Comparison of ENCODE assay signal across 7 mouse cellular contexts in the genomic region with DNA sequence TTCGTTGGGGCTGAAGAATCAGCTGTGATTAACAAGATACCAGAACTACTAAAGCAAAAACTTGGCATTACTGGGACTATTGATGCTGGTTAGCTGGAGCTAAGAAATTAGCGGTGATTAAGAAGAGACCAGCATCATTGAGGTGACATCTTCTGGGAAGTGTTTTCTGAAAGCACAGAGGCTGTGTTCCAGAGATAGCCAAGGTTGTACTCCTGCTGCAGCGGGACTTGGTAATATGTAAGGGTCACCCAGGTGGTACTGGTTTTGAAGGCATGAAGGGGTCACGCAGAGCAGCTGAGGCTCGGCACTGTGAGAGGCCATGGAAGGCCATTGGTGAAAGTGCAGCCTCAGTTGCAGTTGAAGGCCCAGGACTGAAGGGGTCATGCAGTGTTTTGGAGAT. TPM values are rescaled to one million over a fixed set of nuclear protein-coding genes. Genes with fewer than 3 reads are reported as not detected.
DNase-seq lines count a peak whose midpoint lies in the region.
"Not testable (repeated sequence)": the region's sequence is repeated elsewhere in the genome, so short reads cannot be mapped to it uniquely, and the experiment has no call there.

No protein-coding gene starts in this region.

- intact Hi-C loops in left cerebral cortex, postnatal 25 days (cut with DNase I) = not testable (repeated sequence)

- DNase-seq in cerebellum, adult 11-12 months = peak; percentile 30
- DNase-seq in frontal cortex, postnatal 14 days (ENCODE audit: low spot score in 2 of 2) = peak; percentile 27 to 46
- DNase-seq in heart, adult 8-10 months (ENCODE audit: low spot score) = peak; percentile 30
- DNase-seq in kidney, adult 9 months = peak; percentile 38
- DNase-seq in left cerebral cortex, postnatal 25 days (ENCODE audit: low spot score in 2 of 2) = peak; percentile 19 to 23
- peak; percentile 19 for DNase-seq in ovary, postnatal 14 days (ENCODE audit: low spot score)
- peak; percentile 11 to 20 for DNase-seq in thymus, adult 18-20 months

RNA-seq across cellular contexts. Expression of gene Stt3b, which starts 37.8 kb away (rescaled TPM):
- total RNA-seq in heart, adult 8-10 months (2022) = 10 to 100 TPM; 48.7 to 53.5 (median 50.0) TPM
- total RNA-seq in left cerebral cortex, postnatal 25 days (2021) = 100 to 1,000 TPM in 1 of 2 experiments, 10 to 100 TPM in 1; 85.2 to 100 TPM

Comparison
In these comparisons a context has a peak if more than half of its experiments do, and no peak if none do; other contexts are left out.
1. Peak in every context shown above with its lines: DNase-seq.